Mouse (Mus musculus) heart, postnatal 25 days (tissue): ENCODE results near the gene Smtnl2. TPM values are rescaled to one million over a fixed set of nuclear protein-coding genes. Genes with fewer than 3 reads are reported as not detected.
A peak's percentile ranks its signal among the peaks of the same experiment; 100 is the strongest.

Source experiments
- DNase-seq: peaks from one replicate; pipeline ENCODE4 v3.0.0; 2022; ENCODE audit warnings: low spot score
- intact Hi-C: fragments of 180-260 bp; cut with DNase I; formaldehyde crosslinking; loops from one replicate; pipeline ENCODE4 v1.15.1; 2025
- total RNA-seq, 2 experiments: library from RNA; stranded (reverse); gene quantifications; 2 replicates each; pipeline ENCODE4 v1.2.3; 2021

The Smtnl2 gene
- total RNA-seq, 2 experiments from 2014 or later, result 19.0 to 21.6 TPM

DNA sequence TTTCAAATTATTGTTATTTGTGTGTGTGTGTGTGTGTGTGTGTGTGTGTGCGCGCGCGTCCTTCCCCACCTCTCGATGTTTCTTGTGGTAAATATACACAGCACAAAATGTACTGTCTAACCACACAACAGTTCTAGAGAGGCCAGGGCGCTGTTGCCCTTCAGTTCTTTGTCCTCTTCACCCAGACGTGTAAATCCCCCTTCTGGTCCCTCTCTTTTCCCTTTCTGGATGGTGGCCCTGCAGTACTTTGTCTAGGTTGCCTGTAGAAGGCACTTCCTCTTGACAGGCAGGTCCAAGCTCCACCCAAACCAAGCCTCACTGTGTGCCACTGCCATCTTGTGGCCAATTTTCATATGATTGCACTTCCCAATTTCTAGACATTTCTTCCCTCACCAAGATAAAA lies 17.8 kb upstream of the Smtnl2 start:
- intact Hi-C loops, result loop anchor here (2.0 to 5.0 kb wide), 2 partner anchors 136 to 207 kb away; no protein-coding TSS in a partner anchor
- peak; percentile 62 for DNase-seq

DNA sequence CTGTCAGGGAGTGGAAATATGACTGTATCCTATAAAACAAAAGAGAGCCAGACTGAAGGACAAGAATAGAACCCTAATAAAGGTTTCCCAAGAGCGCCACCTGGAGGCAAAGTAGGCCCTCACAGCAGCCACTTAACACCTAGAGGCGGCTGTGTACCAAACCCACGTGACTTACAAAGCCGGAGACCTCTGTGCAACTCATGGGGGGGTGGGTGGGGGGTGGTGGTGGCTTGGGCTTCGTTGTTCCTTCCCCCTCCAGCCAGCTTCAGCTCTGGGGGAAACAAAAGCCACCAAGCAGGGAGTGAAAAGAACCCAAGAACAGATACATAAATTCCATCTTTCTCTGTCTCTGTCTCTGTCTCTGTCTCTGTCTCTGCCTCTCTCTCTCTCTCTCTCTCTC lies 17.2 kb upstream of the Smtnl2 start:
- intact Hi-C loops, result loop anchor here (1.0 to 5.0 kb wide), 4 partner anchors 17 to 206 kb away; partner anchors contain the start of gene Smtnl2

DNA sequence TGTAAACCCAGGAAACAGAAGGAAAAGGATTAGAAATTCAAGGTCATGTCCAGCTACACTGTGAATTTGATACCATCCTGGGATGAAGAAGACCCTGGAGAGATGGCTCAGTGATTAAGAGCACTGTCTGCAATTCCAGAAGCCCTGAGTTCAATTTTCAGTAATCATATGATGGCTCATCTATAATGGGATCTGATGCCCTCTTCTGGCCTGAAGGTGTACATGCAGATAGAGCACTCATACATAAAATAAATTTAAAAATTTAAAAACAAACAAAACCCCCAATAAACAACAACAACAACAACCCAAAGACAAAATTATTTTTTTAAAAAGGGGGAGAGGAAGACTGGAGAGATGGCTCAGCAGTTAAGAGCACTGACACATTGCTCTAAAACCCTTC lies 15.4 kb upstream of the Smtnl2 start:
- DNase-seq, result no peak
- intact Hi-C loops, result loop anchor here (1.0 to 5.0 kb wide), 2 partner anchors 57 to 205 kb away; no protein-coding TSS in a partner anchor

More for the DNA sequence above, 17.2 kb upstream of the Smtnl2 start:
- DNase-seq, result no peak

DNA sequence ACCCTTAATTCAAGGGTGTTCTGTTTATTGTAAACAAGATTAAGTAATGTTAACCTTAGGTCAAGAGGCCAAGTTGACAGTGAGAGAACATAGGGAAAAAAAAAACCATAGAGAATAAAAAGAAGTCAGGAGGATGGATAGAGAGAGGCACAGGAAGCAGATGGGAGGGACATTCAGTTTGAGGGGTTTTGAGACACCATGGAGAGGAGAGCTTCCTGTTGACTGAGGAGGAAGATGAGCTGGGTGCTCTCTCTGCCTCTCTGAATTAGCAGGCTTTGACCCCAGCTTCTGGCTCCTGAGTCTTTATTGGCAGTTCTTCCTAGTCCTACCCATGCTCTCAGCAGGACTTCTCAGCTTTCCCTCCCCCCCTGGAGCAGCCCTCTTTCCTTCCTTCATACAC lies 13.7 kb upstream of the Smtnl2 start:
- intact Hi-C loops, result loop anchor here (2.0 to 5.0 kb wide), 2 partner anchors 14 to 203 kb away; partner anchors contain the start of gene Smtnl2
- no peak for DNase-seq

DNA sequence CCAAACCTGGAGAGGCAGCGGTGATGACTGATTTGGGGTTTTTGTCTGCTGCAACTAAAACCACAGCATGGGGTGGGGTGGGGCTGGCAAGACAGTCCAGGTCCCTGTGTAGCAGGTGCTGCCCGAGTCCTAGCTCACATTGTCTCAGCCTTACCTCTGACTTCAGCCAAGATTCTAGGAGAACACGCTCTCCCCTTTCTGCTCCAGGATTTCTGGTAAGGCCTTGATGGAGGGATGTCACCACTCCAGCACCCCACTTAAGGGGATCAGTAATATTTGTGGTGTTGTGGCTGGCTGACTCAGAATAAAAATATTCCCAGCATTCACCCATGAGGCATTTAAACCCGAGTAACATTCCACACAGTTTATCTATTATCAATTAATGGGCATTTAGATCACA lies 12.2 kb upstream of the Smtnl2 start:
- intact Hi-C loops, result loop anchor here (2.0 kb wide), 1 partner anchor 13 kb away; the partner anchor contains the start of gene Smtnl2
- no peak for DNase-seq

DNA sequence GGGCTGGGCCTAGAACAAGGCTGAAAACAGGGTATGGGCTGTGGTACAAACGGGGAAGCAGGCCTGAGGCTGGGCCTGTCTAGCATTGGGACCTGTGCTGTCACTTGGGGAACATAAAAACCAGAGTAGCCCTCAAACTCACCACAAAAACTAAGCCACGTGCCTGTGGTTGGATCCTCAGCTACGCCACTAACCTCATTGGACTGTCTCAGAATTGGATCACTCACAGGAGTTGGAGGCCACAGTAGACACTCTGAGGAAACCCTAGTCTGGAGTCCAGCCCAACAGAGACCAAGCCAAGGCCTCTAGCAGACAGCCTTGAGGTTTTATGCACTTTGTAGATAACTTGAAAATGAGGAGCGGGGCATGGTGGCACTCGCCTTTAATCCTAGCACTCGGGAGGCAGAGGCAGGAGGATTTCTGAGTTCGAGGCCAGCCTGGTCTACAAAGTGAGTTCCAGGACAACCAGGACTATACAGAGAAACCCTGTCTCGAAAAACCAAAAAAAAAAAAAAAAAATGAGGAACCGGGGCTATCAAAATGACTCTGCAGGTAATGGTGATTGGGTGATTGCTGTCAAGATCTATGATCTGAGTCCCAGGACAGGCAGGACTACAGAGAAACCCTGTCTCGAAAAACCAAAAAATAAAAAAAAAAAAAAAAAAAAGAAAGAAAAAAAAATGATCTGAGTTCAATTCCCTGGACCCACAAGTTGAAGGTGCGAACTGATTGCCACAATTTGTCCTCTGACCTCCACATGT lies 10.2 kb upstream of the Smtnl2 start:
- intact Hi-C loops, result no loop called here
- DNase-seq, result no peak

DNA sequence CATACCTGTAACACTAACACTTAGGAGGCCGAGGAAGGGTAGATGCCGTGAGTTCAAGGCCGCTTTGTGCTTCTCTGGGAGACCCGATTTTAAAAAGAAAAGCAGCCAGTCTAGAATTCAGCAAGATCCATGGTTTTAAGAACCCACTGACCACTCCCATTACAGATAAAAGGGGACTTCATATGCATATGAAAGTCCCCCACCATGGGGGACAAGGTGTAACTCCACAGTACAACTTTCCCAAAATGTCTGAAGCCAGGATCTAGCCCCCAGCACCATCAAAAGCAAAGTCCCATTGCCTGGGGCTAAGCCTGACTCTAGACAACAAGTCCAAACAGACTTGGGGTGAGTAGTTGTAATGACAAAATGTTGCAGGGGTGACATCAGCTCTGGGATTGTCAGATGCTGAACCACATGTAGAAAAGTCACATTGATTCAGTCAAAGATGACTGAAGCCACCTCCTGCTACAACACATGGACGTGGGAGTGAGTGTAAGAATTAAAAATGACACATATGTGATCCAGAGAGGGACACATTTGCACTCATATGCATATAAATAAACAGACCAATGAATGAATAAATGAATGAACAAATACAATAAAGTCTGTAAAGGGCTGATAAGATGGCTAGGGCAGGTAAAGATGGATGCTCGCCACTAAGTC lies 9.1 kb upstream of the Smtnl2 start:
- DNase-seq, result no peak
- intact Hi-C loops, result no loop called here

DNA sequence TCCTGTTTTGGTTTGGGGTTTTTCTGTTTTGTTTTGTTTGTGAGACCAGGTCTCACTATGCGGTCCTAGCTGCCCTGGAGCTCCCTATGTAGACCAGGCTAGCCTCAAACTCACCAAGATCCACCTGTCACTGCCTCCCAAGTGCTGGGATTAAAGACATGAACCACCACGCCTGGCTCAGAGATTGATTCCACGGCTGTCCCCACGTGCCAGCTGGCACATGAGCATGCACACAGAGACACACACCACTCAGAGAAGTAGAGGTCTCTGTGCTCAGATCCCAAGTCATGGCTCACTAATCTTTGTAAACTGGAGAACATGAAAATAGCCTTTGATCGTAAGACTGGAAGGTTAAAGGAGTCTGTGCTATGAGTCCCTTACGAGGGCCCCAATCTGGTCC lies 7.5 kb upstream of the Smtnl2 start:
- intact Hi-C loops, result no loop called here
- no peak for DNase-seq

DNA sequence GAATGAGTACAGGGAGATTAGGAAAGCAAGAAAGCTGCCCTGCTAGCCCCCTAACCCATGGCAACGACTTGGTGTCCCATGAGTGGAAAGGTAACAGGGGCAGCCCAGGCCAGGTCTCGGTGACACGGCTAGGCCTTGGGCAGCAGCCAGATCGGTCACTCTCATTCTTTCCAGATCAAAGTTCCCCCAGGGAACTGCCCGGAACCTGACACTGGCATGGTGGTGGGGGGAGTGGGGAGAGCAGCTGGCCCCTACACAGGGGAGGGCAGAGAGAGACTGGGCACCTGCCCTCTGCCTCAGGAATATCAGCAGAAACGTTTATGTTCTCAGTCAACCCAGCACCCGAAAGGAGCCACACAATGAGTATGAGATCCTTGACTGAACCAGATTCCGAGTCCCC lies 6.7 kb upstream of the Smtnl2 start:
- intact Hi-C loops, result no loop called here
- no peak for DNase-seq

DNA sequence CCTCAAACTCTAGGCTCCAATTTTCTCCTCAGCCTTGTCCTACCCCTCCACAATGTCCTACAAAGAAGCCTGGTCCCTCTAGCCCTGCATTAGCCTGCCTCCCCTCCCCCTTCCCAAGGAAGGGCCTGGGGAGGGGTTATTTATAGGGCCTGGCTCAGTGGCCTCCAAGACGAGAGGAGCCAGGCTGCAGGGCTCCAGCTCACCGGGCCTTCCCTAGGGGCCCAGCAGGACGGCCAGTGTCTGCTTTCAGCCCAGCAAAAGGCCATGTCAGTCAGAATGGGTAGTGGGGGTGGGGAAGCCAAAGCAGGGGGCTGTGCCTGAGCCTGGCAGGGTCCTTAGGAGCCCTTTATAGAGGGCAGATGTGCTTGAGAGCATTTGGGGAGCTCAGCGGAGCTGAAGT lies 5.9 kb upstream of the Smtnl2 start:
- no peak for DNase-seq
- intact Hi-C loops, result no loop called here

DNA sequence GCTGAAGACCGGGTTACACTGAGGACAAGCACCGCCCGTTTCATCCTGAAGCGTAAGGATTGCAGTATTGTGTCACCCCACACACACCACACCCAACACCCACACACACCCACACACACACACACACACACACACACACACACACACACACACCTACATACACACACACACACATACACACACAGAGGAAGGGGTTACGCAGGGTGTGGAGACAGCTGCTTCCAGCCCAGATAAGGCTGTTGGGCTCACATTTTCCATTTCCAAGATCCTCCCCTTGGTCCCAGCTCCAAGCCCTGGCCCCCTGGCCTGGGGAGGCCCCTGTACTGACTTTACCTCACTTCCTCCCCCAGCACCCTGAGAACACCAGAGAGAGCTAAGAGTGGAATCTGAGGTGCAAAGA lies 5.2 kb upstream of the Smtnl2 start:
- intact Hi-C loops, result no loop called here
- DNase-seq, result peak; percentile 77

DNA sequence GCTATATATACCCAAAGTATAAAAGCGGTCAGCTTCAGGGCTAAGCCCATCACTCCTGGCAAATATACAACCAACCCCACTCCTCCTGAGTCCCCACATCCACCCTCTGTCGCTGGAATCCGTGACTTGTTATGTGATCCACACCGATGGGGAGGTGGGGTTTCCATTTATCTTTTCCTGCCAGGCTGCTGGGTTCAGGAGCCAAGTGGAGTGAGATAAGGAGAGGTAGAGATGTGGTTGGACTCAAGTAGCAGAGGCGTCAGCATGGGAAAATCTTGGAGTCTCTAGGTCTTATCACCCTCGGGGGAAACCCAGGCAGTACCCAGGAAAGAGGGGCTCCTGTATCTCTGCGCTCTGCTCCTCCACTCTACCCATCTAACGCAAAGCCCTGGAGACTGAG lies 3.6 kb upstream of the Smtnl2 start:
- intact Hi-C loops, result no loop called here
- DNase-seq, result no peak

DNA sequence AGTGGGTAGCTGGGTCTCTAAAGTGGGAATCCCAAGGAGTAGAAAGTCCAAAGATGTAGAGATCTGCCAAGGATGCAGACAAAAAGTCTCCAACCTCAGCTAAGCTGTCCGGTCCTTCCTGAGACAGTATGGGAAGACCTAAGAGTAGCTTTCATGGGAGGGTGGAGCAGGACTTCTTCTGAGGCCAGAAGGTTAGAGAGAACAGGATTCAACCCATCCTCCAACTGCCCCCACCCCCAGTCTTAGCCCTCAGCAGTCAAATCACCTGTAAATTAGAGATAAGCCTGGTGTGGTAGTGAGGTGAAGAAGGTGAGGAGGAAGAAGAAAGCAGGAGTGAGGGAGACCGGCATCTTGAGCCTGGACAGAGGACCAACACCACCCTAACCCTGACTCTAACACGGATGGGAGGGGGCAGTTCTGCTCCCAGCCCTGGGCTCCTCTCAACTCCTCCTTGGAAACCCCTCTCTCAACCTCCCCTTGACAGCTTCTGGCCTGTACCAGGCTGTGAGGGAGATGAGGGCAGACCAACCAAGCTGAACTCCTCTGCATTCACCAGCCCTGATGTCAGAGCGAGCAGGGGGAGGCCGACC lies 2.2 kb upstream of the Smtnl2 start:
- no peak for DNase-seq
- intact Hi-C loops, result no loop called here

DNA sequence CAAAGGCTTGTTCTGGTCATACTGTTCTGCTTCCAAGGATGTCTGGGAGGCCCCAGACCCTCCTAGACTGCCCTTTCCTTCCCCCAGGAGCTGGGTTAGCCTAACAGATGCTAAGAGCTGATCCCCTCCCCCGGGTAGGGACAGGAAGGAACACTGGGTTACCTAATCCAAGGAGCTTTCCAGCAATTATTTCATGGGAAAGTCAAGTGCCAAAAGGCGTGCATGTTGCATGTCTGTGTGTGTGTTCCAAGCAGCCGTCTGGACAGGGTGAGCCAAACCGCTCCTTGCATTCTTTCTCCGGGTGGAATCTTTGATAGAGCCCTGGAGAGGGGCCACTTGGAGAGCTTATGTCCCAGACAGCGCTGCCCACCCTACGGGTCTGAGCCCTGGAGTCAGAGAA lies 1.5 kb upstream of the Smtnl2 start:
- intact Hi-C loops, result no loop called here
- peak; percentile 79 for DNase-seq

DNA sequence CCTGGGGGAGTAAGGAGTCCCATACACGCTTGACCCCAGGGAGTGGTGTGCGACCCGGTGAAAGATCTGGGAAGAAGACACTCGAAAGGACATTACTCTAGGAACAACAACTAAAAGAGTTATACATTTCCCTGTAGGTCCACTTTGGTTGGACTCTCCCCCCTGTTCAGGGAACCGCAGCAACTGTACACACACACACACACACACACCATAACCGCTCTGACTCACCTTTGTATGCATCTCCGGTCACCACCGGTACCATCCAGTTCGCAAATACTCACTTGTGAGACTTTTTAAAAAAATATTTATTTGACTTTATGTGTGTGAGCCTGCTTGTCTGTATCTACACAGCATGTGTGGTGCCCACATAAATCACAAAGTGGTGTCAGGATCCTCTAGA lies 432 bp upstream of the Smtnl2 start:
- intact Hi-C loops, result loop anchor here (1.0 to 2.0 kb wide), 3 partner anchors 13 to 16 kb away; no protein-coding TSS in a partner anchor
- DNase-seq, result no peak

DNA sequence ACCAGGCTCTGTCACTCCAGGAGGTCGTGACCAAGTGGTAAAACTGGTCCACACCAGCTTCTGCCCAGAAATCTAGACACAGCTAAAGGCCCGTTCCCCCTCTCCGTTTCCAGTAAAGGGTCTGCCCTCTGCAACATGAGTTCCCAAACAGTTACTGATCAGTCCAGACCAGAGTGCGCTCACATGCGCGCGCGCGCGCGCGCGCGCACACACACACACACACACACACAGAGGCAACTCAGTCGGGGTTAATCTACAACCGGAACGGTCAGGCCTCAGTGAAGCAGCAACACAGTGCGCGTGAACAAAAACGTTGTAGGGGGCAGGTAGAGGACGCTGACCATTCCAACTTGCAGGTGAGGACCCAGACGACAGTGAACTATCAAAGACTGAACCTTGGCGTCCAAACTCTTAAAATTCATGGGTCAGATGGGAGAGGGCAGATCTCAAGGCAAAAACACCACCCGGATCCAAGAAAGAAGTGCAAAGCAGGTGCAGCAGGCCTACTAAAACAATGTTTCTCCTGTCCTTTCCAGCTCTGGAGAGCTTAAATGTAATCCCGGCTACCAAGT lies 906 bp downstream of the Smtnl2 start:
- intact Hi-C loops, result loop anchor here (1.0 to 2.0 kb wide), 3 partner anchors 14 to 18 kb away; no protein-coding TSS in a partner anchor

DNA sequence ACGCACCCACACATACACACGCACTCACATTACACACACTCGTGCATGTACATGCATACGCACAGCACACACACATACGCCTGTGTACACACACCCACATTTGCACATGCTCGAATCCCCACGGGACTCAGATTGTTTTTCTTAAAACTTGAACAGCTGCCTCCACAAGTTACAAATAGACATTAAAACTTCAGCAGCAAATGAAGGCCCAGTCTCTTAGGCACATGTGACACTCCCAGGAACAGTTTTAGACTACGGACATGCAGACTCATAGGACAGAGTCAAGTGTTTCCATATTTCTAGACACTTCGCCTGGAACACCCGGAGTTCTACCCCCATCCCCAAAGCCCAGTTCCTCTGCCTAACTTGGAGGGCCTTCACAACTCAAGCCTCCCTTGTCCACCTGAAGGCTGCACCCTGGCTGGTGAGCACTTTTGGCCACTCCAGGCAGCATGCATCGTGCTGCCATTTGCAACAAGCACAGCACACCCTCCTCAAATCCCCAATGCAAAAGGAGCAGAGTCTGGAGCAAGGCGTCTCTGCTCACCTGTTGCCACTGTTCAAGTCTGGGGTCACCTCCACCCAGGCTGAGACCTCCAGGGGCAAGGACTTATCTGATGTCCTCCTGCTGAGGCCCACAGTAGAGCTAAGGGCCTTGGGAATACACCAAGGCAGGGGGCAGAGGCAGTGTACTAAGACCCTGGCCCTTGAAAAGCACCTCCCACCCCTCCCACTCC lies 1.7 kb downstream of the Smtnl2 start:
- intact Hi-C loops, result loop anchor here (2.0 kb wide), 2 partner anchors 13 to 15 kb away; no protein-coding TSS in a partner anchor
- no peak for DNase-seq

More for the DNA sequence above, 906 bp downstream of the Smtnl2 start:
- DNase-seq, result no peak

DNA sequence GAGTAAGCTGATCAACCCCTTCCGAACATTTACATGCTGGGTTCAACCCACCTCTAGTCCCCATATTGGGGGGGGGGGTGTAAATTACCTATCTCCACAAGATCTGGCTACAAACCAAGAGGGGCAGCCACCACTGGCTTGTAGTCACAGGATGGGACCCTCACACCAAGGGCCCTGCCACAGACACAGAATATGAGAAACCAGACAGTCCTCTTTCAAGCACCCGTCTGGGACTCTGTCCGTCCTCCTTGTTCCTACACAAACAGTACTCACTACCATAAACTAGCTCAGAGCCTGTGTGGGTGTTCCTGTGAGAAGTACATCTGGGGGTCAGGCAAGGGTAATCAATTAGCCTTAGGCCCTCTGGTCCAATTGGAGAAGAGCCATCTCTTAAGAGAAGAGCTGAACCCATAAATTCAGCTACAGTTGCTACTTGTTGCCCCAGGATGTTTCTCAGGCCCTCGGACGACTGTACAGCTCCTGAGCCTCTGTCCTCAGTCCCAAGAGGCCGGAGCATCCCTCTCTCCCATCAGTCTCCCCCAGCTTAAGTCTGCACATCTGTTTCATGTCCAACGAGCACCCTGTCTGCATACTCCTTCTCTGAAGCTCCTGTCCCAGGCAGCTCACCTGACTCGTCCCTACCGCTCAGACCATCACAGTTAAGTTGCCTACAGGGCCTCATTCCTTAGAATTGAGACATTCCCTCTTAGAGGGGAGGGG lies 2.9 kb downstream of the Smtnl2 start:
- intact Hi-C loops, result no loop called here
- DNase-seq, result no peak

DNA sequence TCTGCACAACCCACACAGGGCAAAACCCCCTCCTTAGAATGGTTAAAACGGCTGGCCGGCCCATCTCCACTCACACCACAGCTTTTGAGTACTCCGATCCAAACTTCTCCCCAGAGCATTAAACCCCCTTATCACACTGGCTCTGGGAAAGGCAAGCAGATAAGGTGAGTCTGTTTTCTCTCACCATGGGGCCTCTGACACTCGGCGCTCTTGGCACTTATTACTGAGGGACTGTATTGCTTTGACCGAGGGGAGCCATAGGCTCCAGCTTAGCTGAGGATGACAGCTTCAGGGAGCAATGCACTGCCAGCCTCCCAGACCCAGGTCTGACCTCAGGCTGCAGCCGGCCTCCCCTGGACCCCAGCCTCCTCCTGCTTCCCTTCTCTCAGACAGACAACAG lies 3.9 kb downstream of the Smtnl2 start:
- peak; percentile 40 for DNase-seq
- intact Hi-C loops, result no loop called here
